Mouse (Mus musculus) kidney, adult 2 months (tissue): ENCODE measurements around the gene Ube2o.

Experiments
- CTCF ChIP-seq: fragments of 200-500 bp; conservative IDR thresholded peaks from 2 replicates; pipeline ENCODE4 v1.5.1; 2011; ENCODE audit warnings: low read depth, mild to moderate bottlenecking, control low read depth, low read length, moderate library complexity, mixed read lengths; ENCODE audit not compliant: insufficient read depth, insufficient read length
- POLR2A ChIP-seq: fragments of 200-500 bp; IDR thresholded peaks from one replicate; pipeline ENCODE4 v1.6.1; 2011; ENCODE audit warnings: low read depth, low read length, control low read depth

GRCm38 (mm10) chr11:116515330-116516020, 65.8 kb downstream of the Ube2o start:
- no peak for TF ChIP-seq POLR2A
- TF ChIP-seq CTCF, result no peak; the same call in 1 of the 2 replicates
